In the genomic region with DNA sequence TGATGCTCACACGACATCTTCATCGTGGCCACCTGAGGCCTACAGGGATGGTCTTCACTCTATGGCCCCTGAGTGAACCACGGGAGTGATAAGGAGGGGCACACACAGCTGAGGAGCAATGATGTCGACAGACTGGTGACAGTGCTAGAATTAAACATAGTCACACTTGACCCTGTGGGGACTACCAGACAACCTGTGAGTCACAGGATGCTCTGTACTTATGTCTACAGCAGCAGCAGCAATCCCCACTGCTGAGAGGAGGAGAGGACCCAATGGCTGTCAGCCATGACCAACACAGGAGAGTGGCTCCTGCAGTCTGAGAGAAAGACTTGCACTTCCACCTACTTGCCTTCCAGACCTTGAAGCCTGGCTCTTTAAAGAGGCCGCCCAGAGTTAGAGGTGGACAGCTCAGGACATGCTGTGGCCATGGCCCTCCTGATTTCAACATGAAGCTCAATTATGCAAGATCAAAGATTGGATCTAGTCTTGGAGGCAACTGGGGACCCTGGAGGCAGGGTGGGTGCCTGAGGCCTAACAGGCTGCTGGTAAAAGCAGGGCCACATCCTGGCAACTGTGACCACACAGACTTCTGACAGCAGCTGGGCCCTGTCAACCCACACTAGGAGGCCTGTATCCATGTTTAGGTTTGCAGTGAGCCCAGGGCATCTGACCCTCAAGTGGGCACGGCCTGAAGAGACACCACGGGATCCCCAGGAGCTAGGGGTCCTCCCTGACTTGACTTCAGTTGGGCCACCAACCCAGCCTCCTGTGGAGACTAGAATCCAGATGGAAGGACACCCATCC, we compare ENCODE assay signal across 1 mouse cellular context.
A peak's percentile ranks its signal among the peaks of the same experiment; 100 is the strongest.
TF ChIP-seq lines count a peak whose summit lies in the region.

No protein-coding gene starts in this region.

TF ChIP-seq in myocyte, 11 proteins besides CTCF, POLR2A, EP300 and RAD21 (continued from another document):
- TF ChIP-seq MYOG (IDR thresholded peaks at IDR 0.05; ENCODE audit: control insufficient read depth in 1 of 3, insufficient read depth in 1 of 3, insufficient read length in 2 of 3, low read depth in 2 of 3) (peak; percentile 14 to 92 (median 55)), POLR2AphosphoS2 (IDR thresholded peaks at IDR 0.05; ENCODE audit: insufficient read length, low read depth) (no peak)
